Mouse (Mus musculus): ENCODE measurements around the gene Acot7.

GRCm38 (mm10) chr4:152138497-152139260 lies 39.3 kb upstream of the Acot7 start:
- peak; percentile 87 for TF ChIP-seq CTCF (IDR thresholded peaks at IDR 0.05; ENCODE audit: borderline replicate concordance, insufficient read depth, low read depth, low read length)
- no peak for TF ChIP-seq POLR2A (IDR thresholded peaks at IDR 0.05; ENCODE audit: borderline replicate concordance, insufficient read depth, low read length)
